Mouse (Mus musculus): ENCODE data around the gene Vmn1r86. TPM values are rescaled to one million over a fixed set of nuclear protein-coding genes. Genes with fewer than 3 reads are reported as not detected.
"Not testable (repeated sequence)": the region's sequence is repeated elsewhere in the genome, so short reads cannot be mapped to it uniquely, and the experiment has no call there.

The Vmn1r86 gene
- not detected in 2 replicates for polyA plus RNA-seq (2016; fragmentation: Nextera tagmentation; extraction: Ambion mirVana)

- H3K4me2 ChIP-seq (replicated peaks) = no peak within 1 kb of the TSS
- H3K27ac ChIP-seq = no peak within 1 kb of the TSS
- H3K9me3 ChIP-seq = no peaks in the 10 kb centered on the region
- no peak for ATAC-seq (ENCODE audit: insufficient number of reproducible peaks, insufficient read depth, low FRiP score, low TSS enrichment)
- H3K9ac ChIP-seq = no peak within 1 kb of the TSS
- no peak within 1 kb of the TSS for H3K4me3 ChIP-seq
- H3K4me1 ChIP-seq = no peaks in the 10 kb centered on the region
- no peaks in the 10 kb centered on the region for H3K27me3 ChIP-seq
- no peaks in the 10 kb centered on the region for H3K36me3 ChIP-seq
Observed at GRCm38 (mm10) chr7:13119817-13120216, at the start of gene Vmn1r86. TSS of gene Vmn1r86 (minus strand) at chr7:13119917.

GRCm38 (mm10) chr7:13159268-13159667 is 39.6 kb upstream of the Vmn1r86 start, which contains the start of gene Vmn1r88:
TSS of gene Vmn1r88 (plus strand) at chr7:13159568.
- H3K36me3 ChIP-seq = no peaks in the 10 kb centered on the region
- no peak within 1 kb of the TSS for H3K4me2 ChIP-seq (replicated peaks)
- H3K4me1 ChIP-seq = no peaks in the 10 kb centered on the region
- H3K27me3 ChIP-seq = no peaks in the 10 kb centered on the region
- no peak within 1 kb of the TSS for H3K9ac ChIP-seq
- H3K27ac ChIP-seq = no peak within 1 kb of the TSS
- H3K4me3 ChIP-seq = no peak within 1 kb of the TSS
- H3K9me3 ChIP-seq = no peaks in the 10 kb centered on the region
- ATAC-seq (ENCODE audit: insufficient number of reproducible peaks, insufficient read depth, low FRiP score, low TSS enrichment) = no peak

GRCm38 (mm10) chr7:13140057-13140456 is 20.3 kb upstream of the Vmn1r86 start, which contains the start of gene Vmn1r87:
TSS of gene Vmn1r87 (minus strand) at chr7:13140157.
- H3K9me3 ChIP-seq = no peaks in the 10 kb centered on the region
- WGBS = 86% methylated on average over 1 of the region's 1 CpGs
- no peak within 1 kb of the TSS for H3K9ac ChIP-seq
- H3K36me3 ChIP-seq = no peaks in the 10 kb centered on the region
- H3K4me3 ChIP-seq = no peak within 1 kb of the TSS
- no peak within 1 kb of the TSS for H3K27ac ChIP-seq
- no peaks in the 10 kb centered on the region for H3K4me1 ChIP-seq
- ATAC-seq (ENCODE audit: insufficient number of reproducible peaks, insufficient read depth, low FRiP score, low TSS enrichment) = no peak
- H3K4me2 ChIP-seq (replicated peaks) = no peak within 1 kb of the TSS
- no peaks in the 10 kb centered on the region for H3K27me3 ChIP-seq

- H3K27ac ChIP-seq = no peak overlapping the region
- ATAC-seq (ENCODE audit: insufficient number of reproducible peaks, insufficient read depth, low FRiP score, low TSS enrichment) = peak; percentile 80
Observed at GRCm38 (mm10) chr7:13137340-13137739, 17.6 kb upstream of the Vmn1r86 start.

GRCm38 (mm10) chr7:13131856-13132255 is 12.1 kb upstream of the Vmn1r86 start:
- H3K27ac ChIP-seq = no peak overlapping the region
- WGBS = 83% methylated on average over 2 of the region's 2 CpGs
- H3K36me3 ChIP-seq = no peaks in the 10 kb centered on the region
- no peaks in the 10 kb centered on the region for H3K9me3 ChIP-seq
- H3K27me3 ChIP-seq = no peaks in the 10 kb centered on the region
- H3K4me2 ChIP-seq (replicated peaks) = no peak overlapping the region
- ATAC-seq (ENCODE audit: insufficient number of reproducible peaks, insufficient read depth, low FRiP score, low TSS enrichment) = no peak
- H3K4me3 ChIP-seq = no peak overlapping the region
- no peaks in the 10 kb centered on the region for H3K4me1 ChIP-seq
- no peak overlapping the region for H3K9ac ChIP-seq

More at GRCm38 (mm10) chr7:13137340-13137739, 17.6 kb upstream of the Vmn1r86 start:
- Histone ChIP-seq H3K4me2 (replicated peaks) (no peak overlapping the region), H3K27me3 (no peaks in the 10 kb centered on the region), H3K9me3 (no peaks in the 10 kb centered on the region), H3K4me1 (no peaks in the 10 kb centered on the region), H3K9ac (no peak overlapping the region), H3K36me3 (no peaks in the 10 kb centered on the region), H3K4me3 (no peak overlapping the region)

- not testable (repeated sequence) for H3K9me3 ChIP-seq, H3K27me3 ChIP-seq, H3K9ac ChIP-seq, H3K36me3 ChIP-seq, H3K4me1 ChIP-seq, H3K27ac ChIP-seq
- peak overlapping the region; percentile 43 for H3K4me2 ChIP-seq (replicated peaks)
- ATAC-seq (ENCODE audit: insufficient number of reproducible peaks, insufficient read depth, low FRiP score, low TSS enrichment) = peak; percentile 82
- 3% methylated on average over 20 of the region's 34 CpGs for WGBS
- peak overlapping the region; percentile 17; the same call in 1 of the 2 replicates for H3K4me3 ChIP-seq
Observed at GRCm38 (mm10) chr7:13123554-13124153, 3.9 kb upstream of the Vmn1r86 start.

DNA sequence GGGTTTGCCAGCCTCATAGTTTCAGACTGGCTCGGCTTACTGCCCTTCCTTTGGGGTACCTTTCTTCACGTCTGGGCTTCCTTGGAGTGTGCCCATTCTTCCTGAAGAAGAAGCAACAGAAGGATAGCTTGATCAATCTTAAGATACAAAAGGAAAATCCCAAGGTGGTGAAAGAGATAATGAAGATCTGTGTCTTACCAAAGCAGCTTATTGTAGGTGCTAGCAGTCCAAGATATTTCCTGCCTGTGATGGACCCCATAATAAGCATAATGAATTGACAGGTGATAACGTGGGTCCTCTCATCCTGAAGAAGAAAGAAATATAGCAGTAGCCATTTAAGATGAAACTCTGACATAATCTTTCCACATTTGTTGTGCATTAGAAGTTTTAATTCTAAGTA is 24.6 kb downstream of the Vmn1r86 start, which contains the start of gene Vmn1r85:
Gene Vmn1r85 (minus strand): TSS at position 101 of the 400 bp plus-strand sequence.
- no peaks in the 10 kb centered on the region for H3K4me1 ChIP-seq
- no peak within 1 kb of the TSS for H3K27ac ChIP-seq
- 54% methylated on average over 3 of the region's 3 CpGs for WGBS
- H3K4me2 ChIP-seq (replicated peaks) = no peak within 1 kb of the TSS
- no peaks in the 10 kb centered on the region for H3K36me3 ChIP-seq
- no peaks in the 10 kb centered on the region for H3K27me3 ChIP-seq
- no peak for ATAC-seq (ENCODE audit: insufficient number of reproducible peaks, insufficient read depth, low FRiP score, low TSS enrichment)
- H3K9ac ChIP-seq = no peak within 1 kb of the TSS
- no peaks in the 10 kb centered on the region for H3K9me3 ChIP-seq
- no peak within 1 kb of the TSS for H3K4me3 ChIP-seq

GRCm38 (mm10) chr7:13072293-13072692 is 47.4 kb downstream of the Vmn1r86 start:
- no peaks in the 10 kb centered on the region for H3K36me3 ChIP-seq
- H3K9me3 ChIP-seq = no peaks in the 10 kb centered on the region
- 0 out of 2 replicates have a peak, but pooled peaks have one; percentile 41 for ATAC-seq (ENCODE audit: insufficient number of reproducible peaks, insufficient read depth, low FRiP score, low TSS enrichment)
- H3K9ac ChIP-seq = no peak overlapping the region
- no peaks in the 10 kb centered on the region for H3K27me3 ChIP-seq
- H3K4me2 ChIP-seq (replicated peaks) = no peak overlapping the region
- no peak overlapping the region for H3K27ac ChIP-seq
- WGBS = 56% methylated on average over 5 of the region's 5 CpGs
- H3K4me1 ChIP-seq = no peaks in the 10 kb centered on the region
- H3K4me3 ChIP-seq = no peak overlapping the region

DNA sequence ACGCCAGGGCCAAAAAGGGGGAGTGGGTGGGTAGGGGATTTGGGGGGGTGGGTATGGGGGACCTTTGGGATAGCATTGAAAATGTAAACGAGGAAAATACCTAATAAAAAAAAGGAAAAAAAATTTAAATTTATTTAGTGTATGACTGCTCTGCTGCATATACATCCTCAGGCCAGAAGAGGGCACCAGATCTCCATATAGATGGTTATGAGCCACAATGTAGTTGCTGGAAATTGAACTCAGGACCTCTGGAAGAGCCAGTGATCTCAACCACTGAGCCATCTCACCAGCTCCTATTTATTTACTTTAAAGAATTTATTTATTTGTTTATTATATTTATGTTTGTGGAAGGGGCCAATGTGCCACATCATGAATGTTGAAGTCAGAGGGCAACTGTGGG is 56.3 kb downstream of the Vmn1r86 start:
- H3K9me3 ChIP-seq; H3K4me3 ChIP-seq; H3K9ac ChIP-seq; H3K27me3 ChIP-seq; H3K36me3 ChIP-seq; ATAC-seq (ENCODE audit: insufficient number of reproducible peaks, insufficient read depth, low FRiP score, low TSS enrichment); H3K4me1 ChIP-seq; H3K4me2 ChIP-seq (replicated peaks); H3K27ac ChIP-seq: not testable (repeated sequence)
- WGBS = 46% methylated on average over 2 of the region's 2 CpGs

DNA sequence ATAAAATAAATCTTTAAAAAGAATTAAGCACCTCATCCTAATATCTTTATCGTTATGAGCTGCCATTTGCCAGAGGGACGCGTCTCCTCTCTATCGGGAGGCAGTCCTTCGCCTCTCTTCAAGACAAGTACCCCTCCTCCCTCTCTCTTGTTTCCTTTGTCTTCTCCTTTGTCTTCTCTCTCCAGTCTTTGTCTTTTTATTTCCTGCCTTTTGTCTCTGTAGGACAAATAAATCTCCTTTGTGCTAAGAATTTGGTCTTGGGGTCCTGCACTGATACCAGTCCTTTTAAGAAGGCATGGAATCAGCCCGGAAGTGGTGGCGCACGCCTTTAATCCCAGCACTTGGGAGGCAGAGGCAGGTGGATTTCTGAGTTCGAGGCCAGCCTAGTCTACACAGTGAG is 60.2 kb downstream of the Vmn1r86 start:
- H3K4me3 ChIP-seq = no peak overlapping the region
- H3K9ac ChIP-seq = no peak overlapping the region
- no peaks in the 10 kb centered on the region for H3K27me3 ChIP-seq
- H3K36me3 ChIP-seq = no peaks in the 10 kb centered on the region
- H3K4me2 ChIP-seq (replicated peaks) = no peak overlapping the region
- H3K4me1 ChIP-seq = no peaks in the 10 kb centered on the region
- no peak for ATAC-seq (ENCODE audit: insufficient number of reproducible peaks, insufficient read depth, low FRiP score, low TSS enrichment)
- no peaks in the 10 kb centered on the region for H3K9me3 ChIP-seq
- H3K27ac ChIP-seq = no peak overlapping the region
- 91% methylated on average over 9 of the region's 9 CpGs for WGBS

- no peak overlapping the region for H3K4me3 ChIP-seq
Observed at GRCm38 (mm10) chr7:13056913-13057700, 62.6 kb downstream of the Vmn1r86 start.

More at GRCm38 (mm10) chr7:13056913-13057700, 62.6 kb downstream of the Vmn1r86 start:
- ATAC-seq (ENCODE audit: insufficient number of reproducible peaks, insufficient read depth, low FRiP score, low TSS enrichment) = no peak
- WGBS = 58% methylated on average over 8 of the region's 8 CpGs
- Histone ChIP-seq H3K4me1 (0 out of 2 replicates have a peak, but pooled peaks cover 5% of the 10 kb centered on the region), H3K27me3 (no peaks in the 10 kb centered on the region), H3K36me3 (no peaks in the 10 kb centered on the region), H3K4me2 (replicated peaks) (no peak overlapping the region), H3K9me3 (no peaks in the 10 kb centered on the region), H3K9ac (no peak overlapping the region), H3K27ac (no peak overlapping the region)
